Mouse (Mus musculus): ENCODE data around the gene Mien1. TPM values are rescaled to one million over a fixed set of nuclear protein-coding genes. Genes with fewer than 3 reads are reported as not detected.

Gene Mien1
- polyA plus RNA-seq, 2 experiments = 48.5 to 86.8 TPM

DNA sequence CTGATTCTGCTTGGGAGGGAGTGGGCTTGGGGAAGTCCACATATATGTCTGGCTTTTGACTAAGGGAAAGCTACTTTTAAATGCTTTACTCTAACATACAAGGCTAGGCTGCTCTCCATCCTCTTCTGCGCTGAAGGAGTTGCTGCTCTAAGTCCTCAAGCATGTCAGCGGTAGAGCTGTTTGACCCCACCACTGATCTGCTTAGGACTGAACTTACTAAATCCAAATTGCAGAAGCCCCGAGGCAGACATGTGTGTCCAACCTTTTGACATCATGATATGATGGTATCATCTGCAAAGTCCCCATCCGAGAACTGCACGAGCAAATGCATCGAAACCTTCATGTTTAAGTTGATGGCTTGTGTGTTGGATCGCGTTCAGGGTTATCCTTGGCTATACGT is 21.1 kb upstream of the Mien1 start:
- WGBS = 83% methylated on average over 9 of the region's 9 CpGs
- no peak for TF ChIP-seq POLR2A (IDR thresholded peaks at IDR 0.05; ENCODE audit: borderline replicate concordance, extremely low read depth, insufficient read depth, insufficient read length)
- 0 out of 2 replicates have a peak, but pooled peaks cover 2% of the 10 kb centered on the region for H3K4me1 ChIP-seq (ENCODE audit: control insufficient read depth, insufficient read depth, low read length)
- ATAC-seq (ENCODE audit: low FRiP score, low read depth) (no peak), DNase-seq (ENCODE audit: low spot score) (no peak)
- H3K9ac ChIP-seq (ENCODE audit: low read depth, low read length, severe bottlenecking) = no peak overlapping the region
- no peaks in the 10 kb centered on the region for H3K9me3 ChIP-seq (ENCODE audit: control insufficient read depth, low read length)
- no peaks in the 10 kb centered on the region for H3K36me3 ChIP-seq (ENCODE audit: control insufficient read depth, insufficient read depth, low read length)
- H3K4me2 ChIP-seq (replicated peaks; ENCODE audit: low read depth, low read length, severe bottlenecking) = no peak overlapping the region
- peaks cover 17% of the 10 kb centered on the region; the same call in 1 of the 2 replicates for H3K27me3 ChIP-seq (ENCODE audit: control insufficient read depth, insufficient read depth, low read length)
- H3K27ac ChIP-seq (replicated peaks; ENCODE audit: low read depth, low read length) = no peak overlapping the region
- H3K4me3 ChIP-seq (replicated peaks; ENCODE audit: low read length) = no peak overlapping the region

DNA sequence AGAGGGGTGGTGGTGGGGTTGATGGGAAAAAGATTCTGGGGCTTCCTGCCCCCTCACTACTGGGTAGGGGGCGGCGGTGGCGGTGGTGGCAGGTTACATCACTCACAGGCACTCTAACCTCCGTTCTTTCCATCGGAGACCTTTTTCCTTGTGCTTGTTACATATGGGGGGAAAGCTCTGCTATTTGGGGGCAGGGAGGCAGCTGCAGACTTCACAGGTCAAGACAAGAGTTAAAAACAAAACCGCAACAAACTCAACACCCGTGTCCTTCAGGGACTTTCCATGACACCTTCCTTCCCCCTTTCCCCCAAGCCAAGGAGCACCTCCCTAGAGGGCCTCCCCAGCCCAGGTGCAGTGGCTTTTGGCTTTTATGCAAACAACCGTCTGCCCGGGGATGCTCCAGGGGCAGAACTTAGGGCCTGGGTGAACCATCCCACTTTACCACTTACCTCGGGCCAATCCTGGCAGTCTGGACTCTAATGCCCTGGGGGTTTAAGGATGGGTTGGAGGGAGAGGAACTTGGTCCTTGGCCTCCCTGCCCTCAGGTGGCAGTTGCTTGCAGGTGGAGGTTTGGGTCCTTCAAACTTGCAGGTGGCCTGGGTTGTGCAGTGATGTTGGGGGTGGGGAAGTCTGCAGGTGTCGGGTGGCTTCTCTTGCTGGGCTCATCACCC is 20.4 kb upstream of the Mien1 start:
- Histone ChIP-seq H3K9ac (ENCODE audit: low read depth, low read length, severe bottlenecking) (no peak overlapping the region), H3K4me3 (replicated peaks; ENCODE audit: low read length) (no peak overlapping the region), H3K9me3 (ENCODE audit: control insufficient read depth, low read length) (no peaks in the 10 kb centered on the region), H3K36me3 (ENCODE audit: control insufficient read depth, insufficient read depth, low read length) (no peaks in the 10 kb centered on the region), H3K27me3 (ENCODE audit: control insufficient read depth, insufficient read depth, low read length) (peaks cover 17% of the 10 kb centered on the region; the same call in 1 of the 2 replicates), H3K27ac (replicated peaks; ENCODE audit: low read depth, low read length) (no peak overlapping the region), H3K4me1 (ENCODE audit: control insufficient read depth, insufficient read depth, low read length) (0 out of 2 replicates have a peak, but pooled peaks cover 2% of the 10 kb centered on the region), H3K4me2 (replicated peaks; ENCODE audit: low read depth, low read length, severe bottlenecking) (no peak overlapping the region)
- 7% methylated on average over 9 of the region's 11 CpGs for WGBS
- TF ChIP-seq POLR2A (IDR thresholded peaks at IDR 0.05; ENCODE audit: borderline replicate concordance, extremely low read depth, insufficient read depth, insufficient read length) = no peak
- ATAC-seq (ENCODE audit: low FRiP score, low read depth) (no peak), DNase-seq (ENCODE audit: low spot score) (no peak)

DNA sequence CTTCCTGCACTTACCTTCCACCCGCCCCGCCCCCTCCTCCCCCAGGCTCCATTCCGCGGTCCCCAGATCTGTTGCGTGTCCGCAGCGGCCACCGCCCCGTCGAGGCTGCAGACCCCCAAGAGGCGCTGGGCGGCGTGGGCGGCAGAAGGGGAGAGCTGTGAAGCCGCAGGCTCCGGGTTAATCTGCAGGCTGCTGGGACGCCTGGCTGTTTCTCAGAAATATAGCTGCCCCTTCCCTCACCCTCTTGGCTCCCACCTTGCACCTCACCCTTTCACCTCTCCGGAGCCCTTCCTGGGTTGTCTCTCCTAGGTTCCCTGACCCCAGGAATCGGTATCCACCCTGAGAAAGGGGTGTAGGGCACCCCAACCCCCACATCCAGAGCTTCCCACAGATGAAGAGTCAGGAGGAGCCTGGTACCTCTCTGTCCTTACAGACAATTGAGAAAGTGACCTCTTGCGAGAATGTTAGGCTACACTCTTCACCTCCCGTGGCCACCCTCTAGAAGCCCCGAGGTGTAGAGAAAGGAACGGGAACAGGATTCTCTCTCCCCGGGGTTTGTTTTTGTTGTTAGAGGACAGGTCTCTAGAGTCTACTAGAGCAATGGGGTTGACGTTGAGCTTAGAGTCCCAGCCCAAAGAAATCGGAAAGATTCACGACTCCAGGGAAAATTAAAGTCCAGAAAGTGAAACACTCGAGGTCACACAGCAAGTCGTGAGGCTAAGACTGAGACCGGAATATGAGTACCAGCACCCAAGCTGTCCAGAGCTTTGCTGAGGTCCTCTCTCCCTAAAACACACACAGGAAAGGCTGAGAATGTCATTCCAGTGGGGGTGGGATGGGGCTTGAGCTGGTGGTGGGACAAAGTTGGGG is 19.6 kb upstream of the Mien1 start:
- 0 out of 2 replicates have a peak, but pooled peaks cover 2% of the 10 kb centered on the region for H3K4me1 ChIP-seq (ENCODE audit: control insufficient read depth, insufficient read depth, low read length)

DNA sequence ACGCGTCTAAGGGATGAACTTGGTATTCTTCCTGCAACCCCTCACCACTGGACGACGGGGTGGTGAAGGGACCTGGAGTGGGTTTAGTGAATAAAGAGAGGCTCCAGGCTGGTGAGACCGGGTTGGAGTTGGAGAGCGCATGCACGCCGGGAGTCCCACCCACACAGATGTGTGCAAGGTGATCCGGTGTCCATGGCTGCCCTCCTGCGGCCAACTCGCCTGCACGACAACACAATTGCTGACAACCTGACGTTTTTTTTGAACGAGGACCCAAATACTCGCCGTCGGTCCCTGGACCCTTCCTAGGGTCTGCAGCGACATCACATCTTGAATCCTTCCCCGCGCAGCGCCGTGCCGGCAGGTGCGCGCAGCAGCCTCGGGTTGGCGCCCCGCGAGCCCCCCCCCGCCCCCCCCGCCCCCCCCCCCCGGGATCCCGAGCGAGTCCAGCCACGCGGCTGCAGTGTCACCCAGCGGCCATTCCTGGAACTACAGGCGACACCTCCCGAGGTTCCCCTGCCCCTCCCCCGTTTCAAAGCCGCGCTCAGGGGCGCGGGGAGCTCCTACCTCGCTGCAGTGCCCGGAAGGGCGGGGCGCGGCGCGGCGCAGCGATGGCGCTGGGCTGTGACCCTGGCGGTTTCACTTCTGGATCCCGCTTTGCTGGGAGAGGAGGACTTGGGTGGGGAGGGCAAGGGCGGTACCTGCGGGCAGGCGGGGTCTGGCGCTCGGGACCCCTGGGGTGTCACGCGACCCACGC is 18.8 kb upstream of the Mien1 start:
- Histone ChIP-seq H3K4me1 (ENCODE audit: control insufficient read depth, insufficient read depth, low read length) (0 out of 2 replicates have a peak, but pooled peaks cover 2% of the 10 kb centered on the region), H3K9me3 (ENCODE audit: control insufficient read depth, low read length) (no peaks in the 10 kb centered on the region), H3K36me3 (ENCODE audit: control insufficient read depth, insufficient read depth, low read length) (no peaks in the 10 kb centered on the region), H3K9ac (ENCODE audit: low read depth, low read length, severe bottlenecking) (peak overlapping the region; percentile 61), H3K4me2 (replicated peaks; ENCODE audit: low read depth, low read length, severe bottlenecking) (peak overlapping the region; percentile 90), H3K27ac (replicated peaks; ENCODE audit: low read depth, low read length) (no peak overlapping the region), H3K4me3 (replicated peaks; ENCODE audit: low read length) (peak overlapping the region; percentile 61), H3K27me3 (ENCODE audit: control insufficient read depth, insufficient read depth, low read length) (peaks cover 17% of the 10 kb centered on the region; the same call in 1 of the 2 replicates)
- peak; percentile 56; the same call in 1 of the 2 replicates for TF ChIP-seq POLR2A (IDR thresholded peaks at IDR 0.05; ENCODE audit: borderline replicate concordance, extremely low read depth, insufficient read depth, insufficient read length)
- under 1% methylated on average over 29 of the region's 64 CpGs for WGBS
- ATAC-seq (ENCODE audit: low FRiP score, low read depth) (peak; percentile 84), DNase-seq (ENCODE audit: low spot score) (peak; percentile 81)

More for the DNA sequence above, 19.6 kb upstream of the Mien1 start:
- 5% methylated on average over 24 of the region's 30 CpGs for WGBS
- Histone ChIP-seq H3K27ac (replicated peaks; ENCODE audit: low read depth, low read length) (no peak overlapping the region), H3K4me3 (replicated peaks; ENCODE audit: low read length) (peak overlapping the region; percentile 61), H3K36me3 (ENCODE audit: control insufficient read depth, insufficient read depth, low read length) (no peaks in the 10 kb centered on the region), H3K4me2 (replicated peaks; ENCODE audit: low read depth, low read length, severe bottlenecking) (peak overlapping the region; percentile 90), H3K9ac (ENCODE audit: low read depth, low read length, severe bottlenecking) (peak overlapping the region; percentile 61), H3K27me3 (ENCODE audit: control insufficient read depth, insufficient read depth, low read length) (peaks cover 17% of the 10 kb centered on the region; the same call in 1 of the 2 replicates), H3K9me3 (ENCODE audit: control insufficient read depth, low read length) (no peaks in the 10 kb centered on the region)
- DNase-seq (ENCODE audit: low spot score) (no peak), ATAC-seq (ENCODE audit: low FRiP score, low read depth) (no peak)
- TF ChIP-seq POLR2A (IDR thresholded peaks at IDR 0.05; ENCODE audit: borderline replicate concordance, extremely low read depth, insufficient read depth, insufficient read length) = no peak
